Mouse (Mus musculus) adrenal gland (tissue): ENCODE measurements around the gene Emc7.
"Not testable (repeated sequence)": the region's sequence is repeated elsewhere in the genome, so short reads cannot be mapped to it uniquely, and the experiment has no call there.

Experiments
- intact Hi-C: fragments of 180-260 bp; cut with DNase I; formaldehyde crosslinking; loops from one replicate; pipeline ENCODE4 v1.15.1; 2025
- long read RNA-seq, 2 experiments: library from polyadenylated mRNA; unstranded; transcript quantifications; one replicate each; pipeline ENCODE4 v2.0.0; 2020; ENCODE audit warnings: borderline replicate concordance in 1 of 2; ENCODE audit not compliant: insufficient replicate concordance in 1 of 2

Gene Emc7
- long read RNA-seq, experiment 1, full-length matches to known transcripts, result 114 of 124 reads
- long read RNA-seq, experiment 1, partial matches to known transcripts, result 2 of 124 reads
- long read RNA-seq, experiment 1, other reads (novel, unspliced or antisense), result 8 of 124 reads
- long read RNA-seq, experiment 2, full-length matches to known transcripts, result 111 of 127 reads
- long read RNA-seq, experiment 2, partial matches to known transcripts, result 4 of 127 reads
- long read RNA-seq, experiment 2, other reads (novel, unspliced or antisense), result 12 of 127 reads

GRCm38 (mm10) chr2:112454862-112455564 lies at the start of gene Emc7:
Emc7 (plus strand) TSS chr2:112454997.
- intact Hi-C loops, result loop anchor here (5.0 to 10.0 kb wide), 3 partner anchors 37 to 190 kb away; partner anchors contain the start of genes Aven, Gm21985, Katnbl1 and Nop10

GRCm38 (mm10) chr2:112407030-112407429 lies 47.8 kb upstream of the Emc7 start:
- intact Hi-C loops, result no loop called here

GRCm38 (mm10) chr2:112425308-112425707 lies 29.5 kb upstream of the Emc7 start:
- intact Hi-C loops, result no loop called here

- intact Hi-C loops, result not testable (repeated sequence)
Measured at GRCm38 (mm10) chr2:112428534-112428933, 26.3 kb upstream of the Emc7 start.

- intact Hi-C loops, result no loop called here
Measured at GRCm38 (mm10) chr2:112429665-112430064, 25.1 kb upstream of the Emc7 start.

- intact Hi-C loops, result no loop called here
Measured at GRCm38 (mm10) chr2:112430403-112430802, 24.4 kb upstream of the Emc7 start.

GRCm38 (mm10) chr2:112432523-112432922 lies 22.3 kb upstream of the Emc7 start:
- intact Hi-C loops, result no loop called here

- intact Hi-C loops, result no loop called here
Measured at GRCm38 (mm10) chr2:112433359-112433758, 21.4 kb upstream of the Emc7 start.

GRCm38 (mm10) chr2:112436292-112436691 lies 18.5 kb upstream of the Emc7 start:
- intact Hi-C loops, result no loop called here

GRCm38 (mm10) chr2:112437589-112437988 lies 17.2 kb upstream of the Emc7 start:
- intact Hi-C loops, result no loop called here

GRCm38 (mm10) chr2:112443491-112443890 lies 11.3 kb upstream of the Emc7 start:
- intact Hi-C loops, result no loop called here

- intact Hi-C loops, result no loop called here
Measured at GRCm38 (mm10) chr2:112445511-112445910, 9.3 kb upstream of the Emc7 start.

GRCm38 (mm10) chr2:112448046-112448445 lies 6.8 kb upstream of the Emc7 start:
- intact Hi-C loops, result not testable (repeated sequence)

GRCm38 (mm10) chr2:112448510-112449059 lies 6.2 kb upstream of the Emc7 start:
- intact Hi-C loops, result no loop called here

- intact Hi-C loops, result loop anchor here (5.0 to 10.0 kb wide), 2 partner anchors 43 to 185 kb away; partner anchors contain the start of genes Aven, Gm21985, Nop10 and Slc12a6
Measured at GRCm38 (mm10) chr2:112449597-112450296, 5.0 kb upstream of the Emc7 start.

- intact Hi-C loops, result loop anchor here (5.0 to 10.0 kb wide), 2 partner anchors 40 to 188 kb away; partner anchors contain the start of genes Aven, Gm21985, Nop10 and Slc12a6
Measured at GRCm38 (mm10) chr2:112452513-112452912, 2.3 kb upstream of the Emc7 start.

GRCm38 (mm10) chr2:112454125-112454861 lies 504 bp upstream of the Emc7 start:
- intact Hi-C loops, result loop anchor here (5.0 to 10.0 kb wide), 2 partner anchors 38 to 189 kb away; partner anchors contain the start of genes Aven, Gm21985, Nop10 and Slc12a6

- intact Hi-C loops, result no loop called here
Measured at GRCm38 (mm10) chr2:112460557-112460956, 5.8 kb downstream of the Emc7 start.

- intact Hi-C loops, result no loop called here
Measured at GRCm38 (mm10) chr2:112469542-112469941, 14.7 kb downstream of the Emc7 start.

- intact Hi-C loops, result loop anchor here (10.0 kb wide), 1 partner anchor 276 kb away; no protein-coding TSS in a partner anchor
Measured at GRCm38 (mm10) chr2:112470961-112471381, 16.2 kb downstream of the Emc7 start.
